Mouse (Mus musculus) liver, postnatal 0 days (tissue): ENCODE data around the gene Grik1.

Experiments used
- CTCF ChIP-seq: sonication (generic); IDR thresholded peaks from 2 replicates; pipeline ENCODE4 v1.5.1; 2016; ENCODE audit warnings: antibody characterized with exemption, low read depth
- EP300 ChIP-seq: IDR thresholded peaks from 2 replicates; pipeline ENCODE4 v1.6.1; 2016; ENCODE audit warnings: antibody characterized with exemption, low read depth, mild to moderate bottlenecking

- TF ChIP-seq CTCF, result no peak
- TF ChIP-seq EP300, result no peak
These were observed 332.6 kb downstream of the Grik1 start for GRCm38 (mm10) chr16:87957449-87957848.
